ENCODE assay signal across 24 mouse cellular contexts in the genomic region with DNA sequence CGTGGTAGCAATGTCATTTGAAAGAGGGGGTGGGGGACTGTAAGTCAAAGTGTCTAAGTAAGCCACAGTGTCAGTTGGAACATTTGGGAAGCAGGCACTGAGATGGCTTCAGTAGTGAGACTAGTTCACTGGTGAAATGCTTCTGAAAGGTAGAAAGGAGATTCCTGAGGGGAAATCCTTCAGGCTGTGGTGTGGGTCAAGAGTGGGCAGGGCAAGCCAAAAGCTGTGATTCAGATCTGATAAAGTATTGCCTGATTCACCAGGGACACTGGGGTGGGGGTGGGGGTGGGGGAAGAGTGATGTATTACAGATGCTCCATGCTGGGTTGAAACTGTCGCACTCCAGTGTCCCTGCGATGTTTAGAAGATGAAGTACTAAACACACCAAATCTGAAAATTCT. TPM values are rescaled to one million over a fixed set of nuclear protein-coding genes. Genes with fewer than 3 reads are reported as not detected.
"Had no signal": no experiment of that assay in that cellular context is flagged by ENCODE, and none has a peak within 500 bp of the region (broad histone marks: within the 10 kb centered on the region; RNA-seq: fewer than 3 reads in every experiment).

No protein-coding gene starts in this region.

- H3K9ac ChIP-seq: limb, embryonic 13.5 days; liver, embryonic 12.5 days; liver, embryonic 15.5 days; midbrain, embryonic 13.5 days; neural tube, embryonic 12.5 days; neural tube, embryonic 15.5 days had no signal

- ATAC-seq: liver, embryonic 12.5 days; midbrain, embryonic 13.5 days; midbrain, embryonic 16.5 days had no signal

- H3K4me3 ChIP-seq: limb, embryonic 13.5 days; liver, embryonic 12.5 days; liver, embryonic 15.5 days; megakaryocyte, embryonic 14.5 days; midbrain, embryonic 10.5 days; midbrain, embryonic 13.5 days; neural tube, embryonic 12.5 days; neural tube, embryonic 15.5 days had no signal

- H3K9me3 ChIP-seq: limb, embryonic 13.5 days; liver, embryonic 12.5 days; liver, embryonic 15.5 days; midbrain, embryonic 10.5 days; midbrain, embryonic 13.5 days; neural tube, embryonic 12.5 days; neural tube, embryonic 15.5 days had no signal

- H3K4me2 ChIP-seq: limb, embryonic 13.5 days; liver, embryonic 12.5 days; liver, embryonic 15.5 days; midbrain, embryonic 13.5 days; neural tube, embryonic 12.5 days; neural tube, embryonic 15.5 days had no signal

- H3K36me3 ChIP-seq: limb, embryonic 13.5 days; liver, embryonic 12.5 days; liver, embryonic 15.5 days; midbrain, embryonic 10.5 days; midbrain, embryonic 13.5 days; neural tube, embryonic 12.5 days; neural tube, embryonic 15.5 days had no signal

- H3K4me1 ChIP-seq: liver, embryonic 12.5 days; liver, embryonic 15.5 days; neural tube, embryonic 12.5 days; neural tube, embryonic 15.5 days had no signal

- H3K27ac ChIP-seq: limb, embryonic 13.5 days; liver, embryonic 12.5 days; liver, embryonic 15.5 days; midbrain, embryonic 10.5 days; midbrain, embryonic 13.5 days; neural tube, embryonic 12.5 days; neural tube, embryonic 15.5 days; stomach, postnatal 0 days had no signal

- DNase-seq: kidney, postnatal 14 days; left cerebral cortex, postnatal 4 days; liver; lung, adult 2 months; right cerebral cortex, adult 18-20 months; right cerebral cortex, postnatal 14 days; right cerebral cortex, postnatal 4 days; thymus, adult 2 months; thymus, postnatal 14 days; thymus, postnatal 4 days had no signal

- H3K27me3 ChIP-seq: liver, embryonic 12.5 days; liver, embryonic 15.5 days; megakaryocyte, embryonic 14.5 days; midbrain, embryonic 13.5 days; neural tube, embryonic 12.5 days; neural tube, embryonic 15.5 days had no signal

RNA-seq across cellular contexts. Expression of a gene that starts 31.6 kb away (rescaled TPM):
- total RNA-seq: left cerebral cortex, postnatal 14 days; monocyte, adult 5-6 weeks had no signal
- polyA plus RNA-seq: kidney, embryonic 16.5 days; limb, embryonic 13.5 days; liver, embryonic 12.5 days; liver, embryonic 15.5 days; lung, adult 2 months; midbrain, embryonic 16.5 days; neural tube, embryonic 12.5 days; stomach, embryonic 14.5 days; stomach, postnatal 0 days; thymus, adult 2 months had no signal
